Mouse (Mus musculus) brain, embryonic 14.5 days (tissue): ENCODE measurements around the gene Tuba1c.

Experiments used
- CTCF ChIP-seq: fragments of 200-500 bp; IDR thresholded peaks from 2 replicates; pipeline ENCODE4 v1.5.1; 2012; ENCODE audit warnings: inconsistent platforms, mild to moderate bottlenecking, moderate library complexity, borderline replicate concordance; ENCODE audit not compliant: insufficient read depth, insufficient read length; ENCODE audit errors: extremely low read depth
- POLR2A ChIP-seq: fragments of 200-500 bp; IDR thresholded peaks from 2 replicates; pipeline ENCODE4 v1.6.1; 2012; ENCODE audit warnings: mild to moderate bottlenecking, inconsistent platforms, borderline replicate concordance; ENCODE audit not compliant: poor library complexity, insufficient read depth, insufficient read length, severe bottlenecking; ENCODE audit errors: extremely low read depth

GRCm38 (mm10) chr15:99026259-99026658 is 3.4 kb upstream of the Tuba1c start:
- TF ChIP-seq POLR2A (no peak), CTCF (peak; percentile 59; the same call in 1 of the 2 replicates)
